7 mouse cellular contexts compared by ENCODE assay signal in the genomic region with DNA sequence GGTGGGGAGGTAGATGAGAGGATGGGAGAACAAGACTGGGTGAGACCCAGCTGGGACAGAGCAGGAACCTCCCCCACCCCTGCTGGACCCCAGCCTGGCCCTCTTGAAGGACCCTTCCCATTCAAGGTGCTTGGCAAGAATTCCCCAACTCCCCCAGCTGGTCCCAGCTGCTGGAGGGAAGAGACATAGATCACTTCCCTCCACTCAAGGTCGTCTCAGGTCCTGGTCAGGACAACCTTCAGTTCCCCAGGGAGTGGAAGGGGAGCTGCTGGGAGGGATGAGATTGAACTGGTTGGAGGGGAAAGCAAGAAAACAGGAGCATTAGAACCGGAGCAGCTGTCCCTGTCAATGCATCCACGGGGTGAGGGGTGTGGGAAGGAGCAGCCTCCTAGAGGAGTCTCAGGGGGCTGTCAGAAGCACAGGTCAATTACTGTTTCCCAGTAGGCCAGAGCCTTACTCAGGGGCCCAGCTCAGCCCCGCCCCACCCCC. TPM values are rescaled to one million over a fixed set of nuclear protein-coding genes. Genes with fewer than 3 reads are reported as not detected.
DNase-seq lines count a peak whose midpoint lies in the region; ATAC-seq and TF ChIP-seq lines count a peak whose summit lies in the region.

No protein-coding gene starts in this region.

- WGBS in lung, embryonic 16.5 days = 38% methylated on average over 4 of the region's 4 CpGs
- 19% methylated on average over 4 of the region's 4 CpGs for WGBS in hindbrain, embryonic 15.5 days
- 15% methylated on average over 4 of the region's 4 CpGs for WGBS in olfactory bulb, adult 2 months

- DNase-seq in lung, postnatal 36 days = no peak
- peak; percentile 51 to 62 for DNase-seq in heart, adult 18-20 months
- no peak for DNase-seq in layer of hippocampus, adult 8-10 months (ENCODE audit: low spot score in 2 of 2)
- no peak for DNase-seq in urinary bladder, postnatal 4 days (ENCODE audit: low spot score in 2 of 2)

- TF ChIP-seq CTCF in olfactory bulb, adult 2 months (IDR thresholded peaks at IDR 0.05; ENCODE audit: insufficient read depth, low read depth, low read length) = no peak

- ATAC-seq in lung, embryonic 16.5 days (ENCODE audit: low read depth) = peak; percentile 41; the same call in 1 of the 2 replicates
- ATAC-seq in hindbrain, embryonic 15.5 days (ENCODE audit: low FRiP score, low read depth) = peak; percentile 72

- H3K9ac ChIP-seq in lung, embryonic 16.5 days (ENCODE audit: low read length) = no peak overlapping the region
- no peak overlapping the region for H3K9ac ChIP-seq in hindbrain, embryonic 15.5 days

- H3K36me3 ChIP-seq in lung, embryonic 16.5 days (ENCODE audit: control insufficient read depth, insufficient read depth, low read length) = no peaks in the 10 kb centered on the region
- no peaks in the 10 kb centered on the region for H3K36me3 ChIP-seq in hindbrain, embryonic 15.5 days

- H3K27me3 ChIP-seq in lung, embryonic 16.5 days (ENCODE audit: control insufficient read depth, insufficient read depth, low read depth, low read length) = no peaks in the 10 kb centered on the region
- H3K27me3 ChIP-seq in hindbrain, embryonic 15.5 days = no peaks in the 10 kb centered on the region

- no peak overlapping the region; the same call in 1 of the 2 replicates for H3K4me2 ChIP-seq in lung, embryonic 16.5 days (ENCODE audit: low read depth, low read length)
- peak overlapping the region; percentile 43 for H3K4me2 ChIP-seq in hindbrain, embryonic 15.5 days

- H3K27ac ChIP-seq in lung, embryonic 16.5 days (ENCODE audit: low read length) = no peak overlapping the region
- H3K27ac ChIP-seq in hindbrain, embryonic 15.5 days (replicated peaks) = peak overlapping the region; percentile 38
- peak overlapping the region; percentile 75 for H3K27ac ChIP-seq in olfactory bulb, adult 2 months (ENCODE audit: insufficient read depth, low read depth, low read length)

- H3K9me3 ChIP-seq in lung, embryonic 16.5 days (ENCODE audit: control insufficient read depth, low read length) = no peaks in the 10 kb centered on the region
- H3K9me3 ChIP-seq in hindbrain, embryonic 15.5 days = no peaks in the 10 kb centered on the region

- no peak for TF ChIP-seq POLR2A in olfactory bulb, adult 2 months (IDR thresholded peaks at IDR 0.05; ENCODE audit: insufficient read depth, low read depth, low read length)

- H3K4me1 ChIP-seq in lung, embryonic 16.5 days (replicated peaks; ENCODE audit: control insufficient read depth, insufficient read depth, low read length) = peaks cover 23% of the 10 kb centered on the region
- peaks cover 23% of the 10 kb centered on the region for H3K4me1 ChIP-seq in hindbrain, embryonic 15.5 days (replicated peaks)
- peaks cover 6% of the 10 kb centered on the region for H3K4me1 ChIP-seq in olfactory bulb, adult 2 months (ENCODE audit: control insufficient read depth, insufficient read depth, low read length)

- H3K4me3 ChIP-seq in lung, embryonic 16.5 days (ENCODE audit: low read length) = no peak overlapping the region
- peak overlapping the region; percentile 11; the same call in 1 of the 2 replicates for H3K4me3 ChIP-seq in hindbrain, embryonic 15.5 days
- peak overlapping the region; percentile 34 for H3K4me3 ChIP-seq in olfactory bulb, adult 2 months (ENCODE audit: insufficient read depth, low read depth, low read length)

RNA-seq across cellular contexts. Expression of a gene that starts 10.5 kb away (rescaled TPM):
- polyA plus RNA-seq in lung, embryonic 16.5 days (2015; fragmentation: Nextera tagmentation; extraction: Ambion mirVana) = 34.5 and 37.0 TPM in 2 replicates
- 100 to 1,000 TPM; 490 to 493 TPM for total RNA-seq in heart, adult 18-20 months (2021)
- 45.3 and 47.2 TPM in 2 replicates for polyA plus RNA-seq in hindbrain, embryonic 15.5 days (2015; fragmentation: Nextera tagmentation; extraction: Ambion mirVana)
- 142 and 194 TPM in 2 replicates for polyA plus RNA-seq in olfactory bulb, adult 2 months (2012; ENCODE audit: insufficient read depth, insufficient read length, low replicate concordance, missing spikeins)
- 100 to 1,000 TPM; 354 to 447 (median 412) TPM for total RNA-seq in layer of hippocampus, adult 8-10 months (2022)

Comparison
In these comparisons a context has a peak if more than half of its experiments do, and no peak if none do; other contexts are left out.
1. DNase-seq: peak in heart, adult 18-20 months (2 of 2); none in lung, postnatal 36 days (single experiment), layer of hippocampus, adult 8-10 months (0 of 2) and urinary bladder, postnatal 4 days (0 of 2).